Mouse (Mus musculus) granulocyte monocyte progenitor cell, adult 5-6 weeks (primary cell): ENCODE data around the gene Tbc1d13. TPM values are rescaled to one million over a fixed set of nuclear protein-coding genes. Genes with fewer than 3 reads are reported as not detected.

Experiments used
- ATAC-seq: replicated peaks from 2 replicates; pipeline ENCODE4 v1.8.0; 2016; ENCODE audit warnings: mild to moderate bottlenecking, moderate TSS enrichment, inconsistent platforms; ENCODE audit not compliant: poor library complexity, severe bottlenecking
- total RNA-seq, 2 experiments: library from RNA; stranded (forward) in 1 of 2; stranded (reverse) in 1 of 2; fragments of 200-712, 200-1000 nt in 1 of 2; fragments of >200 nt in 1 of 2; fragmentation: Nextera tagmentation in 1 of 2; gene quantifications; 2 replicates each; pipeline ENCODE4 v1.2.3; 2014 to 2017

The Tbc1d13 gene
- total RNA-seq (2014; fragmentation: Nextera tagmentation), result 65.9 and 83.5 TPM in 2 replicates
- 42.2 and 49.2 TPM in 2 replicates for total RNA-seq (2017)

- peak; percentile 94 for ATAC-seq
These were observed at the start of gene Tbc1d13 for GRCm38 (mm10) chr2:30133613-30134377. Gene Tbc1d13 (plus strand): TSS chr2:30133746.

GRCm38 (mm10) chr2:30084113-30084512 lies 49.4 kb upstream of the Tbc1d13 start:
- peak; percentile 66 for ATAC-seq

GRCm38 (mm10) chr2:30084632-30085031 lies 48.9 kb upstream of the Tbc1d13 start:
- no peak for ATAC-seq

- ATAC-seq, result peak; percentile 58
These were observed 46.2 kb upstream of the Tbc1d13 start for GRCm38 (mm10) chr2:30087310-30087709.

GRCm38 (mm10) chr2:30091521-30091920 lies 42.0 kb upstream of the Tbc1d13 start:
- no peak for ATAC-seq

GRCm38 (mm10) chr2:30092280-30092918 lies 41.1 kb upstream of the Tbc1d13 start:
- ATAC-seq, result no peak

- ATAC-seq, result peak; percentile 94
These were observed 39.9 kb upstream of the Tbc1d13 start, which contains the start of gene Zdhhc12 for GRCm38 (mm10) chr2:30093471-30094207. Gene Zdhhc12 (minus strand): TSS chr2:30093648.

GRCm38 (mm10) chr2:30094208-30094588 lies 39.3 kb upstream of the Tbc1d13 start:
- ATAC-seq, result 0 out of 2 replicates have a peak, but pooled peaks have one; percentile 10

GRCm38 (mm10) chr2:30095882-30096527 lies 37.5 kb upstream of the Tbc1d13 start:
- peak; percentile 25; the same call in 1 of the 2 replicates for ATAC-seq

GRCm38 (mm10) chr2:30100214-30100613 lies 33.3 kb upstream of the Tbc1d13 start:
- no peak for ATAC-seq

GRCm38 (mm10) chr2:30106364-30106763 lies 27.2 kb upstream of the Tbc1d13 start:
- peak; percentile 81 for ATAC-seq

- no peak for ATAC-seq
These were observed 25.9 kb upstream of the Tbc1d13 start for GRCm38 (mm10) chr2:30107646-30108045.

GRCm38 (mm10) chr2:30108260-30108659 lies 25.3 kb upstream of the Tbc1d13 start:
- ATAC-seq, result no peak

GRCm38 (mm10) chr2:30111500-30111899 lies 22.0 kb upstream of the Tbc1d13 start:
- no peak for ATAC-seq

- ATAC-seq, result peak; percentile 78
These were observed 21.0 kb upstream of the Tbc1d13 start for GRCm38 (mm10) chr2:30112564-30112963.

- ATAC-seq, result no peak
These were observed 13.9 kb upstream of the Tbc1d13 start for GRCm38 (mm10) chr2:30119641-30120051.

GRCm38 (mm10) chr2:30120269-30120668 lies 13.3 kb upstream of the Tbc1d13 start:
- ATAC-seq, result no peak

GRCm38 (mm10) chr2:30122766-30123165 lies 10.8 kb upstream of the Tbc1d13 start:
- ATAC-seq, result no peak

- ATAC-seq, result peak; percentile 3; the same call in 1 of the 2 replicates
These were observed 9.6 kb upstream of the Tbc1d13 start for GRCm38 (mm10) chr2:30123729-30124471.
